Mouse (Mus musculus): ENCODE data around the gene Bex6. TPM values are rescaled to one million over a fixed set of nuclear protein-coding genes. Genes with fewer than 3 reads are reported as not detected.

The Bex6 gene
- total RNA-seq, 2 experiments from 2014 or later, result 45.7 to 57.1 TPM

Other genes with a start within 250 kb of the Bex6 start
- gene Pigz, start 246.0 kb upstream of the Bex6 start, total RNA-seq (2015), result not detected in 2 replicates
- 0.41 TPM in 1 of 2 replicates, not detected in the other for gene Pigz, start 246.0 kb upstream of the Bex6 start, total RNA-seq (2017)
- 23.1 and 23.8 TPM in 2 replicates for gene 0610012G03Rik, start 231.3 kb upstream of the Bex6 start, total RNA-seq (2015)
- 8.7 and 11.1 TPM in 2 replicates for gene 0610012G03Rik, start 231.3 kb upstream of the Bex6 start, total RNA-seq (2017)
- gene Ncbp2, start 231.3 kb upstream of the Bex6 start, total RNA-seq (2015), result 18.1 and 20.2 TPM in 2 replicates
- 20.0 and 30.1 TPM in 2 replicates for gene Ncbp2, start 231.3 kb upstream of the Bex6 start, total RNA-seq (2017)
- 15.2 and 17.3 TPM in 2 replicates for gene Senp5, start 176.5 kb upstream of the Bex6 start, total RNA-seq (2015)
- 11.9 and 15.9 TPM in 2 replicates for gene Senp5, start 176.5 kb upstream of the Bex6 start, total RNA-seq (2017)
- 78.8 and 81.9 TPM in 2 replicates for gene Pak2, start 100.5 kb upstream of the Bex6 start, total RNA-seq (2015)
- gene Pak2, start 100.5 kb upstream of the Bex6 start, total RNA-seq (2017), result 78.5 and 88.8 TPM in 2 replicates
- 84.8 and 109 TPM in 2 replicates for gene Pigx, start 80.1 kb upstream of the Bex6 start, total RNA-seq (2015)
- gene Pigx, start 80.1 kb upstream of the Bex6 start, total RNA-seq (2017), result 33.2 and 38.3 TPM in 2 replicates
- gene Cep19, start 80.0 kb upstream of the Bex6 start, total RNA-seq (2015), result 24.0 and 27.4 TPM in 2 replicates
- 36.6 and 44.3 TPM in 2 replicates for gene Cep19, start 80.0 kb upstream of the Bex6 start, total RNA-seq (2017)
- 194 and 211 TPM in 2 replicates for gene Nrros, start 14.2 kb upstream of the Bex6 start, total RNA-seq (2015)
- 134 and 165 TPM in 2 replicates for gene Nrros, start 14.2 kb upstream of the Bex6 start, total RNA-seq (2017)
- 10.9 and 13.9 TPM in 2 replicates for gene Fbxo45, start 67.3 kb downstream of the Bex6 start, total RNA-seq (2015)
- gene Fbxo45, start 67.3 kb downstream of the Bex6 start, total RNA-seq (2017), result 15.4 TPM in 2 replicates
- gene Wdr53, start 67.4 kb downstream of the Bex6 start, total RNA-seq (2015), result 12.4 and 16.6 TPM in 2 replicates
- gene Wdr53, start 67.4 kb downstream of the Bex6 start, total RNA-seq (2017), result 19.4 and 19.8 TPM in 2 replicates
- not detected in 2 replicates for gene Smco1, start 91.6 kb downstream of the Bex6 start, total RNA-seq (2015)
- gene Smco1, start 91.6 kb downstream of the Bex6 start, total RNA-seq (2017), result not detected in 2 replicates
- gene Rnf168, start 97.6 kb downstream of the Bex6 start, total RNA-seq (2015), result 11.8 and 13.1 TPM in 2 replicates
- gene Rnf168, start 97.6 kb downstream of the Bex6 start, total RNA-seq (2017), result 42.2 and 44.2 TPM in 2 replicates
- 26.2 and 38.3 TPM in 2 replicates for gene Ubxn7, start 152.4 kb downstream of the Bex6 start, total RNA-seq (2015)
- 25.0 and 31.4 TPM in 2 replicates for gene Ubxn7, start 152.4 kb downstream of the Bex6 start, total RNA-seq (2017)
- gene Tm4sf19, start 220.7 kb downstream of the Bex6 start, total RNA-seq (2015), result not detected in 2 replicates
- not detected in 2 replicates for gene Tm4sf19, start 220.7 kb downstream of the Bex6 start, total RNA-seq (2017)
- 25.3 and 25.4 TPM in 2 replicates for gene Tctex1d2, start 239.9 kb downstream of the Bex6 start, total RNA-seq (2015)
- 26.2 and 30.9 TPM in 2 replicates for gene Tctex1d2, start 239.9 kb downstream of the Bex6 start, total RNA-seq (2017)